Mouse (Mus musculus): ENCODE measurements around the gene Snx30.

- TF ChIP-seq CTCF (IDR thresholded peaks at IDR 0.05; ENCODE audit: low read depth) (no peak), EP300 (optimal IDR thresholded peaks at IDR 0.05) (no peak)
Measured at GRCm38 (mm10) chr4:59917966-59918365, 112.3 kb downstream of the Snx30 start.
